Mouse (Mus musculus) C2C12 (cell line): ENCODE data around the gene Eef1akmt4. TPM values are rescaled to one million over a fixed set of nuclear protein-coding genes. Genes with fewer than 3 reads are reported as not detected.

Experiments
- H3K27me3 ChIP-seq: one replicate; pipeline ENCODE4 v1.6.1; 2011; ENCODE audit not compliant: control insufficient read depth, insufficient read depth, insufficient read length
- H3K36me3 ChIP-seq: one replicate; pipeline ENCODE4 v1.6.1; 2011; ENCODE audit not compliant: control insufficient read depth, insufficient read depth
- H3K4me3 ChIP-seq: one replicate; pipeline ENCODE4 v1.5.1; 2011; ENCODE audit warnings: mild to moderate bottlenecking, control low read depth; ENCODE audit not compliant: poor library complexity, insufficient read depth, severe bottlenecking
- H3K79me2 ChIP-seq: one replicate; pipeline ENCODE4 v1.6.1; 2011; ENCODE audit not compliant: control insufficient read depth, insufficient read depth
- H3K79me3 ChIP-seq: one replicate; pipeline ENCODE4 v1.6.1; 2011; ENCODE audit warnings: low read depth, control low read depth
- H3ac ChIP-seq: one replicate; pipeline ENCODE3; 2011; ENCODE audit warnings: low read depth; ENCODE audit not compliant: control insufficient read depth, insufficient read length
- CEBPB ChIP-seq: IDR thresholded peaks from one replicate; pipeline ENCODE4 v1.6.1; 2011; ENCODE audit warnings: low read depth, mild to moderate bottlenecking, control low read depth, moderate library complexity
- CTCF ChIP-seq: IDR thresholded peaks from one replicate; pipeline ENCODE4 v1.5.1; 2011; ENCODE audit not compliant: control insufficient read depth, insufficient read depth, insufficient read length
- FOSL1 ChIP-seq: IDR thresholded peaks from one replicate; pipeline ENCODE4 v1.8.0; 2011; ENCODE audit warnings: mild to moderate bottlenecking, low read length; ENCODE audit not compliant: poor library complexity, insufficient read depth, severe bottlenecking
- MAX ChIP-seq: IDR thresholded peaks from one replicate; pipeline ENCODE4 v1.6.1; 2011; ENCODE audit warnings: mild to moderate bottlenecking, control low read depth
- MYOD1 ChIP-seq: IDR thresholded peaks from one replicate; pipeline ENCODE4 v1.6.1; 2011; ENCODE audit warnings: low read depth; ENCODE audit not compliant: control insufficient read depth, insufficient read length
- MYOG ChIP-seq: IDR thresholded peaks from one replicate; pipeline ENCODE4 v1.6.1; 2011; ENCODE audit not compliant: control insufficient read depth, insufficient read length; ENCODE audit errors: extremely low read depth
- USF1 ChIP-seq: IDR thresholded peaks from one replicate; pipeline ENCODE4 v1.6.1; 2011; ENCODE audit warnings: low read depth, mild to moderate bottlenecking, control low read depth, moderate library complexity
- long read RNA-seq, 2 experiments: library from polyadenylated mRNA; unstranded; transcript quantifications; one replicate each; pipeline ENCODE4 v2.0.0; 2019 to 2020
- polyA plus RNA-seq: library from polyadenylated mRNA; unstranded; fragments of >200 nt; fragmentation: generic; extraction: Trizol; gene quantifications from one replicate; pipeline ENCODE4 v1.2.1, GENCODE M21; 2012; ENCODE audit warnings: missing spikeins

The Eef1akmt4 gene
- 32.5 TPM for polyA plus RNA-seq
- long read RNA-seq, experiment 1, transcript Eef1akmt4-201 (3 exons, 1,134 nt), result major isoform, 24 of 24 reads
- long read RNA-seq, experiment 1, partial matches to known transcripts, result 0 of 24 reads
- long read RNA-seq, experiment 1, other reads (novel, unspliced or antisense), result 0 of 24 reads
- long read RNA-seq, experiment 2, transcript Eef1akmt4-201 (3 exons, 1,134 nt), result major isoform, 7 of 7 reads
- long read RNA-seq, experiment 2, partial matches to known transcripts, result 0 of 7 reads
- long read RNA-seq, experiment 2, other reads (novel, unspliced or antisense), result 0 of 7 reads

DNA sequence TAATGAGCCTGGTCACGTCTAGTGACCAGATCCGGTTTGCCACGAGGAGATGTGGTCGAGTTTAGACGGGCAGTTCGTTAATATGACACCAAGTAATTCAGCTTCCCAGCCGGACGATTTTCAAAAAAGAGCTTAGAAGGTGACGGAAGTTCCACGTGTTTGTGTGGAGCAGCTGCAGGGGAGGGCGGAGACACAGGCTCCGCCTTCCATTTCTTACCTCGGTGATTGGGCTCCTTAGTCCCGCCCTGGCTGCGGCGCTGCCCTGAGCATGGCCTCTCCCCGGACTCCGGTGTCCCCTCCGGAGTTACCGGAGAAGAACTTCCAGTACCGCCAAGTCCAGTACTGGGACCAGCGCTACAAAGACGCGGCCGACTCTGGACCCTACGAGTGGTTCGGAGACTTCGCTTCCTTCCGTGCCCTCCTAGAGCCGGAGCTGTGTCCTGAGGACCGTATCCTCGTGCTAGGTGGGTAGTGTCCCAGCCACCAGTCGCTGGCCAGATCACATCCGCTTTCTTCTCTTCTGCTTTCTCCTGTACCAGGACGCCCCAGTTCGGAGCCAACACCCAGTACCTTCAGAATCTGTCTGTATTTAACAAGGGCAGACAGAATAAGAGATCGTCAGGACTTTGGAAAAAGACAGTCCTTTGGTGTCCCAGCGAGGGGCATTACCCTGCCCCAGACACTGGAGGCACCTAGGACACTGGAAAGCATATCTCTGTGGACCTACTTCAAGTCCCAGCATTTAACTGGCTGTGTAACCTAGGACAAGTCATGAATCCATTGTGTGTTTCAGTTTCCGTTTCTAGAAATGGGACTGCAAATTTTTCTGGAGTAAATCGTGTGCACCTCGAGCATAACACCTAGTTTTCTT lies at the start of gene Eef1akmt4, which contains the start of the genes Gm49333 and Alg3:
TSS of gene Eef1akmt4 (plus strand) at position 237 of the 871 bp plus-strand sequence.
TSS of gene Gm49333 (plus strand) at position 254 of the 871 bp plus-strand sequence.
TSS of gene Alg3 (minus strand) at position 379 of the 871 bp plus-strand sequence.
- peaks cover 40% of the 10 kb centered on the region for H3K79me2 ChIP-seq
- peak; percentile 98 for TF ChIP-seq MAX
- TF ChIP-seq FOSL1, result no peak
- TF ChIP-seq MYOD1, result peak; percentile 69
- H3K36me3 ChIP-seq, result peaks cover 16% of the 10 kb centered on the region
- H3K27me3 ChIP-seq, result no peaks in the 10 kb centered on the region
- H3ac ChIP-seq, result peak within 1 kb of the TSS; percentile 100
- H3K79me3 ChIP-seq, result peaks cover 13% of the 10 kb centered on the region
- H3K4me3 ChIP-seq, result peak within 1 kb of the TSS; percentile 75

DNA sequence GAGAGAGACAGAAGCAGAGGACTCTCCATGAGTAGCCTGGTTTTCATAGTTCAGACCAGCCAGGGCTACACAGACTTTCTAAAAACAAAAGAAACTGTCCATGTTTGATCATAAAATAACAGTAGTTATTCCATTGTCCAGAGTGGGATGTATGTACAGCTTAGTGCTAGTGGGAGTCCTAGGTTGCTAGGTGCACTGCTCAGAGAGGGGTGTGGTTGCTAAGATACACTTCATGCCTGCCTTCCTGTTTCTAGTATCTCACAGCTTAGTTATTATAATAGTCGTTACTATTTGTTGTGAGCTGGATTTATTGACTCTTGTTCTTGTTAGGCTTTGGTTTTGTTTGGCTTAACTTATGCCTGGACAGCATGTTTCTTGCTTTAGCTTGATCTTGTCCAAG lies 46.3 kb upstream of the Eef1akmt4 start:
- TF ChIP-seq CEBPB (no peak), CTCF (no peak), USF1 (no peak), MAX (no peak), FOSL1 (no peak), MYOD1 (no peak), MYOG (no peak)
- H3ac ChIP-seq, result no peak overlapping the region
- H3K79me2 ChIP-seq, result no peaks in the 10 kb centered on the region
- H3K27me3 ChIP-seq, result no peaks in the 10 kb centered on the region
- no peaks in the 10 kb centered on the region for H3K79me3 ChIP-seq
- peaks cover 27% of the 10 kb centered on the region for H3K36me3 ChIP-seq
- H3K4me3 ChIP-seq, result no peak overlapping the region

GRCm38 (mm10) chr16:20589366-20589938 lies 21.9 kb upstream of the Eef1akmt4 start, which contains the start of gene Vwa5b2:
Vwa5b2 (plus strand) TSS chr16:20589471.
- H3K79me2 ChIP-seq, result no peaks in the 10 kb centered on the region
- H3K27me3 ChIP-seq, result peaks cover 63% of the 10 kb centered on the region
- H3ac ChIP-seq, result peak within 1 kb of the TSS; percentile 25
- TF ChIP-seq MYOG (no peak), FOSL1 (no peak), MYOD1 (no peak), MAX (no peak), CEBPB (no peak)
- H3K4me3 ChIP-seq, result no peak within 1 kb of the TSS
- H3K36me3 ChIP-seq, result no peaks in the 10 kb centered on the region
- H3K79me3 ChIP-seq, result no peaks in the 10 kb centered on the region

DNA sequence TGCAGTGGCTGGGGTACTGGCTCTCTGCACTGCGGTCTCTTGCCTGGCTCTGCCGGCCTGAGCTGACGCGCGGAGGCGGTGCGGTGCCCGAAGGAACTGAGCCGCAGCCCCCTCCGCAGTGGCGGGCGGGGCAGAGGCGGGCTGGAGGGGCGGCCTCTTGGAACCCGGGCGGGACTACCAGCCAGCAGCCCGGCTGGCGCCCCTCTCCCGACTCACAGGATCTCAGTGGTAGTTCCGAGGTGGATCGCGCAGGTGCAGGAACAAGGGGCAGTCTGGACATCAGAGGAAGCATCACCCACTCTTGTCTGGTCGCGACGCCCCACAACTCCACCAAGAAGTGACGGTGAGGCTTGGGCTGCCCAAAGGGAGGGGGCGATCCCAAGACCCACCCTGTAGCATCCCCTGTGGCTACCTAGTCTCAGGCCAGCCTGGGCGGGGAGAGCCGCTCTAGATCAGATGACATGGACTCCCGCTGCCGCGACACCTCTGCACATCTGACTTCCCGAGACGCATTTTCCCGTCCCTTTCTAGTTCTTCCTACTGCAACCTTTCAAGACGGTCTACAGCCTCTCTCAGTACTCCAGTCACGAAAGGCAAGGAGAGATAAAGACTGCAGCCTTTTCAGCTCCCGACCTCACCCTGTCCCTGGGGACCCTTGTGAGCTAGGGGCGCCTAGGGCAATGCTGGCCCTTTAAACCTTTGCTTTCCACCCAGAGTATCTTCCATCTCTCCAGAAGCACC lies 21.3 kb upstream of the Eef1akmt4 start:
- no peak overlapping the region for H3K4me3 ChIP-seq
- no peaks in the 10 kb centered on the region for H3K79me2 ChIP-seq
- no peaks in the 10 kb centered on the region for H3K79me3 ChIP-seq
- TF ChIP-seq USF1 (no peak), MYOD1 (no peak), CEBPB (no peak), FOSL1 (no peak)
- no peaks in the 10 kb centered on the region for H3K36me3 ChIP-seq
- H3K27me3 ChIP-seq, result peaks cover 68% of the 10 kb centered on the region
- peak overlapping the region; percentile 25 for H3ac ChIP-seq

- no peak overlapping the region for H3ac ChIP-seq
- H3K27me3 ChIP-seq, result peaks cover 71% of the 10 kb centered on the region
- H3K4me3 ChIP-seq, result no peak overlapping the region
- no peaks in the 10 kb centered on the region for H3K79me3 ChIP-seq
- no peaks in the 10 kb centered on the region for H3K79me2 ChIP-seq
- TF ChIP-seq MYOD1, result no peak
- TF ChIP-seq USF1, result no peak
- TF ChIP-seq MAX, result no peak
- no peak for TF ChIP-seq CTCF
- no peak for TF ChIP-seq MYOG
- no peak for TF ChIP-seq FOSL1
- TF ChIP-seq CEBPB, result no peak
- no peaks in the 10 kb centered on the region for H3K36me3 ChIP-seq
Measured at GRCm38 (mm10) chr16:20590680-20591038, 20.7 kb upstream of the Eef1akmt4 start.
